Mouse (Mus musculus) cortical plate, adult 2 months (tissue): Measurements from ENCODE around the gene Iqgap1.

Experiments
- CTCF ChIP-seq: fragments of 200-500 bp; IDR thresholded peaks from 2 replicates; pipeline ENCODE4 v1.5.1; 2011; ENCODE audit warnings: mild to moderate bottlenecking, control low read depth, low read length; ENCODE audit not compliant: insufficient read depth; ENCODE audit errors: extremely low read depth
- POLR2A ChIP-seq: fragments of 200-500 bp; IDR thresholded peaks from 2 replicates; pipeline ENCODE4 v1.6.1; 2011; ENCODE audit warnings: mild to moderate bottlenecking, low read length, control low read depth; ENCODE audit not compliant: insufficient read depth; ENCODE audit errors: extremely low read depth

DNA sequence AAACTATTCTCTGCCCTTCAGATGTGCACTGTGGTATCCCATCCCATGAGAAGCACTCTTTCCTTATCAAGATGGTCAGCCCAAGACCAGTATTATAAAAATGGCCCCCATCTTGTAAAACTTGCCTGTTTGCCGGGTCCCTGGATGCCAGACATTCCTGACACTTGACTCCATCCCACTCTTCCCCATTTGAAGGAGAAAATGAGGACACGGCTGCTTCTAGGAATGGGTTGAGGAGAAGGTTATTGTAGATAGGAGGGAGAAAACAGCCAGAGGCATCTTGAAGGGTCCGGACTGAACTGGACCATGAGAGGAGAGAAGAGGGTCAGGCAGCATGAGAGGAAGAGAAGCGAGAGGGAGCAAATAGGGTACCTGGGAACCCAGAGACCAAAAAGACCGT is 9.1 kb downstream of the Iqgap1 start:
- TF ChIP-seq CTCF (no peak), POLR2A (no peak)
